Mouse (Mus musculus) kidney, adult 11 months (tissue): ENCODE measurements around the gene Plxdc2.
A peak's percentile ranks its signal among the peaks of the same experiment; 100 is the strongest.

Source experiments
- DNase-seq: peaks from one replicate; pipeline ENCODE4 v3.0.0; 2022

Gene Plxdc2

GRCm38 (mm10) chr2:16356106-16356818, at the start of gene Plxdc2:
Gene Plxdc2, plus strand, starts transcription at chr2:16356304.
- DNase-seq = peak; percentile 70

DNA sequence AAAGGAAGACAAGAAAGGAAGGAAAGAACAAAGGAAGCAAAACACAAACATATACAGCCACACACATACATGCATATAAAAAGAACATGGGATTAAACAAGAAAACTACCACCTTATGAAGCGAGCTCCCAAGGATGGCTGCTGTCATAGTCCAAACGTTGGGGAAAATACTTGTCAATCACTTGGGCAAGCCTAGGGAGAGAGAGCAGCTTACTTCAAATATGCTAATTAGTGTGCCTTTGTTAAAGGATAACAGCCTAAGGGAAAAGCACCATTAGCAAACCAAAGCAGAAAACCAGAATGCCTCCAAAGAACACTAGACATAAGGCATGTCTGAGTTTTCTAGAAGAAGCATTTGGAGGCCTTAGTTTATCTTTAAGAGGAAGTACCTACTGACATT, 45.7 kb upstream of the Plxdc2 start:
- DNase-seq = no peak

- no peak for DNase-seq
Observed at GRCm38 (mm10) chr2:16312400-16313070, 43.6 kb upstream of the Plxdc2 start.

DNA sequence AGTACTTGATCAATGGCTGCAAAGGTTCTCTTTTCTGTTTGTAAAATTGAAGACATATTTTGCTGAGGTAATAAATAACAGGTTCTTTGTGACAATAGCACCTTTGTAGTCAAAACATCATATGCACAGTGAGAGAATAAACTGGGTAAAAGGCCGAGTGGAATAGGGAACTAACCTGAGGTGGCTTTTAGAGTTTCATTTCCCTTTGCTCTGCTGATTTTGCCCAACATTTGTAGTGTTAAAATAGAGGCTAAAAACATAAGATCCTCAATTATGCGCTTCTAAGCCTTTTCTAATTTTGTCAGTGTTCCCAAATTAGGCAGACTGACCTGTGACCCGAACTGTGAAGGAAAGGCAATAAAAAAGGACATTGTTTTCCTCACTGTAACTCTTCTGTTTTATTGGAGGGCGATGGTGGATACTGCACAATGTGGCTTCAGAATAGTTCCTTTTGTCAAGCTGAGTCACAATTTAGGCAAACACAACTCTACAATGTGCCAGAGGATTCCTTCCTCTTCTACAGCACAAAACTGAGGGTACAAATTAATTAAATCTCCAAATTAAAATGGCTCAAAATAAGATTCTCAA, 20.8 kb upstream of the Plxdc2 start:
- DNase-seq = no peak

DNA sequence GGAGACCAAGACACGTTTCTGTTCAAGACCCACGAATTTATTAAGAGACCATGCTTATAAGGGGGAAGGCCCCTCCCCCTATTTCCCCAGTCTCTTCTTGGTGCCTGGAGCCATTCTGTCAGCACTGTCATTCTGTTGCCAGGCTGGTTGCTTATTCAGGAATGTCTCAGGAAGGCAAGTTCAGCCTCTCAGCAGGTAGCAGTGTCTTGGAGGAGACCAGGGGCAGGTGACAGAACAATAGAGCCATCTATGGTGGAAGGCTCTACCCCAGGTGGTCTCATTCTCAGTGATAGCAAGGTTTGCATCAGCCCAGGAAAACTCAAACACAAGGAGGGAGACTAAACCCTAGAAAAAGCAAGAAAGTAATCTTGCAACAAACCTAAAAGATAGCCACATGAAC, 11.5 kb upstream of the Plxdc2 start:
- no peak for DNase-seq

DNA sequence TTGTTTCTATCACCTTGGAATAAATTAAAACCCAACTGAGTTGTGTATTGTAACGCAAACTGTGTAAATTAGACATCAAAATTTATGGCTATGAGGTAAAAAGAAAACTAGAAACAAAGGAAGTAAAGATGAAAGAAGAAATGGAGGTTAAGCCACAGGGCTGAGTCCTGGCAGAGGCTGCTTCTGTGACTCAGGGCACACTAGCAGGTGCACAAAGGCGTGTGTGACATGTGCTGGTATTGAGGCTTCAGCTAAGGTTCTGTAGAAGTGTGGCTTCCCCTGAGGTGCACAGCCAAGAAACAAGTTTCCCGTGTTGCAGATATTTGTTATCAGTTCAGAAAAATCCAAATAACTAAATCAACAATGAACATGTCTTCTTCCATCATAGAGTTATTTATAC, 5.0 kb upstream of the Plxdc2 start:
- no peak for DNase-seq

DNA sequence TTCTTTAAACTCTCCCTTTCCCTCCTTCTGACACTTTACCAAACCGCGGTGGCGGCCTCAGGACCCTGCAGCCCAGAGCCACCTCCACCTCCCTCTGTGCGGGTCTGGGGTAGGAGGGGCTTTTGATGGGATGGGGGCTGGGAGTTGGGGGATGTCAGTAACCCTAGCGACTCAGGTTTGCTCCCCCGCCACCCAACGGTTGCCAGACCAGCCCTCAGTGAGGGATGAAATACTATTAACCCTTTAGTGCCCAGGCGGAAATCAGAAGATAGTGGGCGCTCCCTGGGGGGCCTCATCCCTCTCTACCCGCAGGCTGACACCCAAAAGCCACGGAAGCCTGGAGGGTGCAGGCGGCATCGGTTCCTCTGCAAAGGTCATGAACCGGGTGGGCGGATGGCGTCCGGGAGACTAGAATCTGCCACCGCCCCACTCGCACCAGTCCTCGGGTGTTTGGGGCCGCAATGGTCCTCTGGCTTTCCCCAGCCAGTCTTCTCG, 446 bp upstream of the Plxdc2 start:
- DNase-seq = no peak

DNA sequence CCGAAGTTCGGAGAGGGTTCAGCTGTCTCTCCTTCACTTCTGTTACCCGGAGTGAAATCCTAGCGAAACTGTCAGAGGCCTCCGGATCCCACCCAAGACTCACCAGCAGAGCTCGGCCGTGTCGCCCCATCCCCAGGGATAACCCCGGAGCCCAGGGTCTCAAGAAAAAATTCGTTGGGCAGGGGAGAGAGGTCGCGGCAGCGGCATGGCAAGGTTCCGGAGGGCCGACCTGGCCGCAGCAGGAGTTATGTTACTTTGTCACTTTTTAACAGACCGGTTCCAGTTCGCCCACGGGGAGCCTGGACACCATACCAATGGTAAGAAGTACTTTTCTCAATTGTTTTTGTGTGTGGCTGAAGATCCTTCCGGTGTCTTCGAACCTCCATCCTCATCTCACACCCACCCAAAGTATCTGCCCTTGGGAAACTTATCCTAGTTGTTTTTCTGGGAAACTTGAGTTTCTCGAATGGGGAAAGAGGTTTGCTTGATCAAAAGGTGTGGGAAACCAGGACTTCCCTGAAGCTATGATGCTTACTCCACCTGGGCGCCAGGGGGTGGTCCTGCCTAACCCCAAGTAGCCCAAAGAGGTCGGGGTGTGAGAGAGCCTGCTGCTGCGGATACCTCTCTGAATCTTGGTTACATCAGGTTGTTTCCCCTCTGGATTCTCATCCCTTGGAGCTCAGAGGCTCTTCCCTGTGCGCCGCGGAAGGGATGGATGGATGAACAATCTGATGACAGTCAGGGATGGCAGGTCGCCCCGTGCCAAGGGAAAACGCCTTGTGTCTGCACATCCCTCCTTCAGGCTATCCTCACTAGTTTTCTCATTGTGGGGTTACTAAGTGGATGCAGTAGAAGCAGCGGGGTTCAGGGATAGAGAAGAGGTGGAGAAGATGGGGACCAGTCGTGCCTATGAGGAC, 1.1 kb downstream of the Plxdc2 start:
- DNase-seq = peak; percentile 51

GRCm38 (mm10) chr2:16357946-16358345, 1.8 kb downstream of the Plxdc2 start:
- peak; percentile 26 for DNase-seq

DNA sequence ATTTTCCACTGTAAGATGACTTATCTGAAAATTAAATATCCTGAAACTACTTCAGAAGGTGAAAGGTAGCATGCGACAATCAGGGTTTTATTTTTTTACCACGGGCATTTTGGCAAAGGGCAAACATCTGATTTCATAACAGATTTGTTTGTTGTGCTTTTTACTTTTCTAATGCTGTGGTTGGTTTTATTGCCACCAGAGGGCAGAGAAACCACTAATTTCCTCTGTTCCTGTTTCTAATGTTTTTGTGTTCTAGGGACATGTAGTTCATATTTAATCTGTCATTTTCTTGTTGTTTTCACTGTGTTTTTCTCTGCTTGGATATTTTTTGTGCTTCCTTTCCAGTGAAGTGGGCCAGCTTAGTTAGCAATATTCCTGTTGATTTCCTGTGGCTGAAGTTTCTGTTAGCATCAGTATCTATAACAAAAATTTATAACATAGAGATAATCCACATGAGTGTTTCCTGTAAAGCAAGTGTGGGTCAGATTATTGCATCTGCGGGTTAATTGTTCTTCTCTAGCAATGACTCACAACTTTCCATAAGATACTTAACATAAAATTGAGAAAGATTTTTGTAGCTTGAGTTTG, 3.3 kb downstream of the Plxdc2 start:
- DNase-seq = no peak

GRCm38 (mm10) chr2:16364749-16365148, 8.6 kb downstream of the Plxdc2 start:
- DNase-seq = no peak

- DNase-seq = no peak
Observed at GRCm38 (mm10) chr2:16365830-16366401, 9.8 kb downstream of the Plxdc2 start.

DNA sequence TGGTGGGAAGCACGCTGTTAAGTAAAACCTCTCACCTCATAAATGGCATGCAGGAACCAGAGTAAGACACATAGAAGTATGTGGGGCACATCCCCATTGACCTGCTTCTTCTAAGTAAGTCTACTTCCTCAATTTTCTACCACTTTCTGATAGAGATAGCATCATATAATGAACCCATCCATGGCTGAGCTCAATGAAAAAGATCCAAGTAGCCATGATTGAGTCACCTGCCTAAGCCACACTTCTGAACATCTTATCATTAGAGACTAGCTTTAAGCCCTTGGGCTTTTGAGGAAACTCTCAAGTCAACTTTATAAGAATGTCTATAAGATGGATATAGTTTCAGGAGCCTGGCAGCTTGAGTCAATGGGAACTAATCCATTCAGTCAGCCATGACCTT, 14.3 kb downstream of the Plxdc2 start:
- DNase-seq = no peak

DNA sequence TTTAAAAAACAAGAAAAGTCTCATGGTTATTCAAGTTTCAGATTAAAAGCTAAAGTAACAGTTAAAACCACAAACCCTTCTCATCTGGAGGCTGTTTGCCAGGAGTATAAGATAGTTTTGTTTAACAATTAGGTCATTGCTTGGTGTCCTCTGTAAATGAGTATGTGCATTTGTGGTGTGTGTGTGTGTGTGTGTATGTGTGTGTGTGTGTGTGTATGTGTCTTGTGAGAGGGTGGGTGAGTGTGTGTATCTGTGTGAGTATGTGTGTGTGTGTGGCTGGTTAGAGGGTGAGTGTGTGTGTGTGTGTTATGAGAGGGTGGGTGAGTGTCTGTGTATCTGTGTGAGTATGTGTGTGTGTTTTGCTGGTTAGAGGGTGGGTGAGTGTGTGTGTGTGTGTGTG, 18.2 kb downstream of the Plxdc2 start:
- DNase-seq = no peak

DNA sequence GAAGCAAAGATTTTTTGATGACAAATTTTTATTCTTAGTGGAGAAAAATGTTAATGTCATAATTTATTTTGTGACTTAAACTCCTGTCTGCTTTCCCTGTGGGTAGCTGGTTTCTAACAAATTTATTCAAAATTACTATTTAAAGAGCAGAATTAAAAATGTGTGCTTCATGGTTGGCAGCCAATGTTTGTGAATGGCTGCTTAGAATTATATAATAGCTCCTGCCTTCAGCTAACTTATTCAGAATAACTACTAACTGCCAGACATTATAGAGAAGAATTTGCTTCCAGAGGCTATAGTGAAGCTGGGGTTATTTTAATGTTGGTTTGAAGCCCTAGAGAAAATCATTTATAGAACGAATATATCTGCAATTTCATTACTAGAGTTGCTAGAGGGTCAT, 30.1 kb downstream of the Plxdc2 start:
- DNase-seq = no peak

DNA sequence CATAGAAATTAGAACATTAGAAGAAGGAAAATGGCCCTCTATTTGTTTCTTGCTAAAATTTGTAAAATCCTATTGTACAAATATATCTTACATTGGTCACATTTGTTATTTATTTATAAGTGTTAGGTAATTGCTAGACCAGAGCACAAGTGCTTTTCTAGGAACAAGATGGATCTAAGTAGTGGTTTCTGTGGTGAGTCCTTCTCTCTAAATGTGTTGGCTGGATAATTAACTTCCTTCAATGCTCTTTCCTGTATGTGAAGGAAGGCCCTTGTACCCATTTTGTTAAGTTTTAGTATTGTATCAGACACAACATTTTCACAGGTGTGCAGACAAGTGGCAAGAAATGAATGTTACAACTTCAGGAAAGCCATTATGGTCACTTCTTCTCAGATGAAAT, 30.6 kb downstream of the Plxdc2 start:
- DNase-seq = no peak

GRCm38 (mm10) chr2:16387787-16388186, 31.7 kb downstream of the Plxdc2 start:
- DNase-seq = no peak

DNA sequence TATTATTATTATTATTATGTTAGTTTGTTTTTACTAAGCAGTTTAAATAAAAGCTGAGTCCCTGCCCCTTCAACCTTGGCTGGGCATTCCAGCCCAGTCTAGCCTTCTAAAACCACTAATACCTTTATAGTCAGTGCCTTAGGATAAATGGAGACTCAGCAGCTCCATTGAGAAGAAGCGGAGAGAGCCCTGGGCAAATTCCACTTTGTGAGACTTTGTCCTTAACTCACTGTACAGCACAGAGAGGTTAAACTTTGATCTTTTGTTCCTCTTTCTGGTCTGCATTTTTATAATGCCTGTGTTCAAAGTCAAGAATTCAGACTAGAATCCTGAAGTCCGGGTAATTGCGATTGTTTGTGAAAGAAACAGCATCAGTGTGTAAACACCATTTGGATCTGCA, 41.4 kb downstream of the Plxdc2 start:
- peak; percentile 78 for DNase-seq

GRCm38 (mm10) chr2:16398006-16398405, 41.9 kb downstream of the Plxdc2 start:
- peak; percentile 21 for DNase-seq

- peak; percentile 50 for DNase-seq
Observed at GRCm38 (mm10) chr2:16398896-16399295, 42.8 kb downstream of the Plxdc2 start.

- no peak for DNase-seq
Observed at GRCm38 (mm10) chr2:16406508-16406907, 50.4 kb downstream of the Plxdc2 start.

GRCm38 (mm10) chr2:16414340-16414976, 58.4 kb downstream of the Plxdc2 start:
- DNase-seq = no peak
